Mouse (Mus musculus): ENCODE results near the gene Fbxo33.

The Fbxo33 gene

GRCm38 (mm10) chr12:59198750-59199149 lies 20.8 kb downstream of the Fbxo33 start:
- DNase-seq (ENCODE audit: low spot score) = no peak

GRCm38 (mm10) chr12:59195941-59196340 lies 23.6 kb downstream of the Fbxo33 start:
- DNase-seq (ENCODE audit: low spot score) = no peak

- no peak for DNase-seq (ENCODE audit: low spot score)
These were observed 24.5 kb downstream of the Fbxo33 start for GRCm38 (mm10) chr12:59195065-59195464.

- DNase-seq (ENCODE audit: low spot score) = no peak
These were observed 25.1 kb downstream of the Fbxo33 start for GRCm38 (mm10) chr12:59194341-59195003.

- DNase-seq (ENCODE audit: low spot score) = no peak
These were observed 25.9 kb downstream of the Fbxo33 start for GRCm38 (mm10) chr12:59193637-59194036.

- no peak for DNase-seq (ENCODE audit: low spot score)
These were observed 31.3 kb downstream of the Fbxo33 start for GRCm38 (mm10) chr12:59188086-59188682.

- DNase-seq (ENCODE audit: low spot score) = no peak
These were observed 41.7 kb downstream of the Fbxo33 start for GRCm38 (mm10) chr12:59177814-59178213.

GRCm38 (mm10) chr12:59169935-59170334 lies 49.6 kb downstream of the Fbxo33 start:
- no peak for DNase-seq (ENCODE audit: low spot score)

GRCm38 (mm10) chr12:59166557-59166956 lies 53.0 kb downstream of the Fbxo33 start:
- no peak for DNase-seq (ENCODE audit: low spot score)

- no peak for DNase-seq (ENCODE audit: low spot score)
These were observed 55.0 kb downstream of the Fbxo33 start for GRCm38 (mm10) chr12:59164522-59164921.

GRCm38 (mm10) chr12:59162797-59163196 lies 56.7 kb downstream of the Fbxo33 start:
- DNase-seq (ENCODE audit: low spot score) = no peak

GRCm38 (mm10) chr12:59161091-59161490 lies 58.4 kb downstream of the Fbxo33 start:
- DNase-seq (ENCODE audit: low spot score) = no peak

Data from layer of hippocampus, adult 9-10 months (tissue).